Mouse (Mus musculus) MEL (cell line): ENCODE data around the gene Alppl2. TPM values are rescaled to one million over a fixed set of nuclear protein-coding genes. Genes with fewer than 3 reads are reported as not detected.
A peak's percentile ranks its signal among the peaks of the same experiment; 100 is the strongest.

Experiments used
- DNase-seq: peaks from one replicate; pipeline ENCODE4 v3.0.0; 2011; ENCODE audit warnings: low read depth, low spot score
- H3K27ac ChIP-seq: 2 replicates; pipeline ENCODE4 v1.5.1; 2012; ENCODE audit warnings: low read depth, mild to moderate bottlenecking, control low read depth, low read length, moderate library complexity; ENCODE audit not compliant: control insufficient read depth
- H3K27me3 ChIP-seq, 2 experiments: fragments of 150-350 bp in 1 of 2; sonication (generic) in 1 of 2; 2 replicates each; pipeline ENCODE4 v1.6.1; 2012; ENCODE audit warnings: low read length in 2 of 2, mild to moderate bottlenecking in 2 of 2, improper control_type of control experiment in 1 of 2, moderate library complexity in 1 of 2; ENCODE audit not compliant: insufficient read depth in 2 of 2, control insufficient read depth in 1 of 2
- H3K36me3 ChIP-seq, 2 experiments: 2 replicates each; pipeline ENCODE4 v1.6.1; 2012 to 2014; ENCODE audit warnings: low read length in 2 of 2, improper control_type of control experiment in 1 of 2, inconsistent platforms in 1 of 2, mild to moderate bottlenecking in 1 of 2; ENCODE audit not compliant: insufficient read depth in 2 of 2, control insufficient read depth in 1 of 2
- H3K4me1 ChIP-seq, 2 experiments: fragments of 150-350 bp in 1 of 2; sonication (generic) in 1 of 2; 2 replicates each; pipeline ENCODE4 v1.6.1; 2012; ENCODE audit warnings: low read length in 2 of 2, improper control_type of control experiment in 1 of 2, mild to moderate bottlenecking in 1 of 2; ENCODE audit not compliant: insufficient read depth in 2 of 2, control insufficient read depth in 1 of 2
- H3K4me3 ChIP-seq, 2 experiments: fragments of 150-350 bp in 1 of 2; sonication (generic) in 1 of 2; 2 replicates each; pipeline ENCODE4 v1.5.1; 2012; ENCODE audit warnings: low read depth in 2 of 2, low read length in 2 of 2, mild to moderate bottlenecking in 2 of 2, moderate library complexity in 2 of 2, control low read depth in 1 of 2, improper control_type of control experiment in 1 of 2; ENCODE audit not compliant: control insufficient read depth in 1 of 2, insufficient read depth in 1 of 2
- H3K79me2 ChIP-seq: 2 replicates; pipeline ENCODE4 v1.6.1; 2012; ENCODE audit warnings: mild to moderate bottlenecking, low read length, moderate library complexity; ENCODE audit not compliant: control insufficient read depth, poor library complexity, insufficient read depth
- H3K9ac ChIP-seq: 2 replicates; pipeline ENCODE4 v1.6.1; 2012; ENCODE audit warnings: low read depth, mild to moderate bottlenecking, control low read depth, low read length, moderate library complexity; ENCODE audit not compliant: control insufficient read depth, poor library complexity, severe bottlenecking
- H3K9me3 ChIP-seq: fragments of 150-350 bp; sonication (generic); replicated peaks from 2 replicates; pipeline ENCODE4 v1.6.1; 2012; ENCODE audit warnings: mild to moderate bottlenecking, low read length, improper control_type of control experiment, moderate library complexity; ENCODE audit not compliant: insufficient read depth
- CHD1 ChIP-seq: IDR thresholded peaks from 2 replicates; pipeline ENCODE4 v1.6.1; 2012; ENCODE audit warnings: low read depth, mild to moderate bottlenecking, inconsistent platforms, low read length, improper control_type of control experiment
- CTCF ChIP-seq, 3 experiments: IDR thresholded peaks in 2 of 3; conservative IDR thresholded peaks in 1 of 3; 2 replicates each; pipeline ENCODE4 v1.5.1; 2011 to 2012; ENCODE audit warnings: low read length in 3 of 3, low read depth in 2 of 3, mild to moderate bottlenecking in 2 of 3, improper control_type of control experiment in 1 of 3, inconsistent platforms in 1 of 3, mixed read lengths in 1 of 3, moderate library complexity in 1 of 3; ENCODE audit not compliant: control insufficient read depth in 1 of 3, insufficient read depth in 1 of 3, poor library complexity in 1 of 3, severe bottlenecking in 1 of 3
- E2F4 ChIP-seq: IDR thresholded peaks from 2 replicates; pipeline ENCODE4 v1.6.1; 2011; ENCODE audit warnings: low read depth, low read length, improper control_type of control experiment, borderline replicate concordance
- ELF1 ChIP-seq: IDR thresholded peaks from 2 replicates; pipeline ENCODE4 v1.6.1; 2014; ENCODE audit warnings: low read depth, mild to moderate bottlenecking, inconsistent platforms, low read length, improper control_type of control experiment, moderate library complexity
- GABPA ChIP-seq: IDR thresholded peaks from 2 replicates; pipeline ENCODE4 v1.6.1; 2012; ENCODE audit warnings: low read depth, mild to moderate bottlenecking, inconsistent platforms, low read length, improper control_type of control experiment, moderate library complexity
- GATA1 ChIP-seq: IDR thresholded peaks from 2 replicates; pipeline ENCODE4 v1.6.1; 2011; ENCODE audit warnings: low read depth, low read length, improper control_type of control experiment
- JUND ChIP-seq: IDR thresholded peaks from 2 replicates; pipeline ENCODE4 v1.6.1; 2011; ENCODE audit warnings: low read depth, mild to moderate bottlenecking, improper control_type of control experiment, low read length
- KAT2A ChIP-seq: conservative IDR thresholded peaks from 2 replicates; pipeline ENCODE4 v1.6.1; 2012; ENCODE audit warnings: low read depth, low read length, improper control_type of control experiment, inconsistent platforms
- MAZ ChIP-seq: IDR thresholded peaks from 2 replicates; pipeline ENCODE4 v1.6.1; 2012; ENCODE audit warnings: low read depth, mild to moderate bottlenecking, inconsistent platforms, low read length, improper control_type of control experiment
- MXI1 ChIP-seq: IDR thresholded peaks from 2 replicates; pipeline ENCODE4 v1.6.1; 2011; ENCODE audit warnings: mild to moderate bottlenecking, low read depth, low read length, improper control_type of control experiment
- MYC ChIP-seq: IDR thresholded peaks from 2 replicates; pipeline ENCODE4 v1.6.1; 2011; ENCODE audit warnings: low read depth, mild to moderate bottlenecking, low read length, improper control_type of control experiment, moderate library complexity
- NELFE ChIP-seq: IDR thresholded peaks from 2 replicates; pipeline ENCODE4 v1.6.1; 2011; ENCODE audit warnings: low read depth, low read length, improper control_type of control experiment
- NRF1 ChIP-seq: IDR thresholded peaks from 2 replicates; pipeline ENCODE4 v1.6.1; 2014; ENCODE audit warnings: low read depth, mild to moderate bottlenecking, inconsistent platforms, low read length, improper control_type of control experiment, moderate library complexity; ENCODE audit not compliant: poor library complexity, insufficient read depth, severe bottlenecking
- POLR2A ChIP-seq, 2 experiments: IDR thresholded peaks; 2 replicates each; pipeline ENCODE4 v1.6.1; 2011 to 2012; ENCODE audit warnings: low read length in 2 of 2, mild to moderate bottlenecking in 2 of 2, control low read depth in 1 of 2, improper control_type of control experiment in 1 of 2, low read depth in 1 of 2, moderate library complexity in 1 of 2; ENCODE audit not compliant: control insufficient read depth in 1 of 2, insufficient read depth in 1 of 2, poor library complexity in 1 of 2
- POLR2AphosphoS5 ChIP-seq: IDR thresholded peaks from 2 replicates; pipeline ENCODE4 v1.6.1; 2012; ENCODE audit warnings: low read depth, borderline replicate concordance, mild to moderate bottlenecking, inconsistent platforms, low read length, moderate library complexity, mixed read lengths
- RAD21 ChIP-seq: IDR thresholded peaks from 2 replicates; pipeline ENCODE4 v1.6.1; 2011; ENCODE audit warnings: mild to moderate bottlenecking, low read depth, low read length, improper control_type of control experiment
- RCOR1 ChIP-seq: IDR thresholded peaks from 2 replicates; pipeline ENCODE4 v1.6.1; 2012; ENCODE audit warnings: low read depth, mild to moderate bottlenecking, inconsistent platforms, low read length, improper control_type of control experiment
- SMC3 ChIP-seq: IDR thresholded peaks from 2 replicates; pipeline ENCODE4 v1.6.1; 2011; ENCODE audit warnings: low read depth, low read length, improper control_type of control experiment
- TBP ChIP-seq: IDR thresholded peaks from 2 replicates; pipeline ENCODE4 v1.8.0; 2011; ENCODE audit warnings: low read depth, low read length, improper control_type of control experiment
- TCF12 ChIP-seq: IDR thresholded peaks from 2 replicates; pipeline ENCODE4 v1.6.1; 2014; ENCODE audit warnings: low read depth, mild to moderate bottlenecking, inconsistent platforms, low read length, improper control_type of control experiment, moderate library complexity
- USF1 ChIP-seq: IDR thresholded peaks from 2 replicates; pipeline ENCODE4 v1.6.1; 2014; ENCODE audit warnings: low read depth, mild to moderate bottlenecking, inconsistent platforms, low read length, improper control_type of control experiment, moderate library complexity
- USF2 ChIP-seq, 2 experiments: IDR thresholded peaks; 2 replicates each; pipeline ENCODE4 v1.6.1; 2011 to 2012; ENCODE audit warnings: improper control_type of control experiment in 2 of 2, low read length in 2 of 2, borderline replicate concordance in 1 of 2, inconsistent platforms in 1 of 2, low read depth in 1 of 2, mild to moderate bottlenecking in 1 of 2; ENCODE audit not compliant: insufficient read depth in 1 of 2
- ZC3H11A ChIP-seq: IDR thresholded peaks from 2 replicates; pipeline ENCODE4 v1.6.1; 2012; ENCODE audit warnings: low read depth, mild to moderate bottlenecking, inconsistent platforms, low read length, improper control_type of control experiment
- polyA plus RNA-seq, 2 experiments: library from polyadenylated mRNA; stranded (reverse) in 1 of 2; unstranded in 1 of 2; fragments of >175 nt in 1 of 2; fragments of >200 nt in 1 of 2; gene quantifications; 2 replicates each; pipeline versions ENCODE4 v1.2.1 to v1.2.4; 2012; ENCODE audit warnings: low replicate concordance in 2 of 2, low read depth in 1 of 2; ENCODE audit not compliant: insufficient read length in 2 of 2, insufficient read depth in 1 of 2, missing spikeins in 1 of 2
- total RNA-seq: library from RNA; depleted of rRNA; stranded (reverse); fragments of 300-350 nt; gene quantifications from 2 replicates; pipeline ENCODE4 v1.2.3, GENCODE M21; 2012

The Alppl2 gene
- total and polyA plus RNA-seq, 3 experiments, result not detected

- TF ChIP-seq JUND, result no peak
- TF ChIP-seq CHD1, result no peak
- TF ChIP-seq ZC3H11A, result no peak
- no peak for TF ChIP-seq USF1
- TF ChIP-seq TBP, result no peak
- TF ChIP-seq ELF1, result no peak
- TF ChIP-seq MYC, result no peak
- no peak for TF ChIP-seq POLR2AphosphoS5
- TF ChIP-seq USF2 (IDR thresholded peaks at IDR 0.05; ENCODE audit: borderline replicate concordance in 1 of 2, insufficient read depth in 1 of 2, low read depth in 1 of 2, low read length in 2 of 2), result no peak
- TF ChIP-seq POLR2A (IDR thresholded peaks at IDR 0.05; ENCODE audit: control insufficient read depth in 1 of 2, insufficient read depth in 1 of 2, low read depth in 1 of 2, low read length in 2 of 2, poor library complexity in 1 of 2), result no peak
- no peak for TF ChIP-seq MXI1
- no peak for TF ChIP-seq SMC3
- TF ChIP-seq GATA1, result no peak
- TF ChIP-seq KAT2A, result no peak
- TF ChIP-seq GABPA, result no peak
- TF ChIP-seq TCF12, result no peak
- TF ChIP-seq NRF1, result no peak
- no peak for TF ChIP-seq RCOR1
- Histone ChIP-seq H3K27me3 (no peaks in the 10 kb centered on the region), H3K36me3 (no peaks in the 10 kb centered on the region), H3K4me3 (no peak overlapping the region), H3K27ac (no peak overlapping the region), H3K9me3 (no peaks in the 10 kb centered on the region), H3K9ac (no peak overlapping the region), H3K4me1 (peaks cover 0 to 7% of the 10 kb centered on the region in 2 experiments; a peak in 2 of 4 replicates), H3K79me2 (no peaks in the 10 kb centered on the region)
- no peak for DNase-seq
Measured at GRCm38 (mm10) chr1:87073776-87074175, 16.0 kb downstream of the Alppl2 start.

DNA sequence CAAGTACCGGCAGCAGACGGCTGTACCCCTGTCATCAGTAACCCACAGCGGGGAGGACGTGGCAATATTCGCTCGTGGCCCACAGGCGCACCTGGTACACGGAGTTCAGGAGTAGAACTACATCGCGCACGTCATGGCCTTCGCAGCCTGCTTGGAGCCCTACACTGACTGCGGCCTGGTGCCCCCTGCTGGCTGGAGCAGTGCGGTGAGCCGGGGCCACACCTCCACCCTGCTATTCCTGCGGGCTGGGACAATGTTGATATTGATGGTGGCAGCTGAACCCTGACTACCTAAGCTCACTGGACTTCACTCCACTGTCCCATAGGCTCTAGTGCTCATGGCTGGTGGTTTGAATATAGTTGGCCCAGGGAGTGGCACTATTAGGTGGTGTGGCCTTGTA is 19.0 kb downstream of the Alppl2 start:
- Histone ChIP-seq H3K36me3 (no peaks in the 10 kb centered on the region), H3K4me1 (peaks cover 0 to 7% of the 10 kb centered on the region in 2 experiments; a peak in 2 of 4 replicates), H3K9ac (peak overlapping the region; percentile 41; the same call in 1 of the 2 replicates), H3K27ac (no peak overlapping the region), H3K9me3 (no peaks in the 10 kb centered on the region), H3K4me3 (no peak overlapping the region), H3K79me2 (no peaks in the 10 kb centered on the region), H3K27me3 (no peaks in the 10 kb centered on the region)
- DNase-seq, result peak; percentile 82
- TF ChIP-seq GATA1 (no peak), NELFE (no peak), RAD21 (peak; percentile 65), CTCF (IDR thresholded peaks at IDR 0.05 in 2 of 3, conservative IDR thresholded peaks at IDR 0.05 in 1 of 3; ENCODE audit: control insufficient read depth in 1 of 3, insufficient read depth in 1 of 3, low read depth in 2 of 3, low read length in 3 of 3, poor library complexity in 1 of 3, severe bottlenecking in 1 of 3) (peak; percentile 82 to 96 (median 86)), MXI1 (0 out of 2 replicates have a peak, but pooled peaks have one; percentile 29), E2F4 (no peak), ZC3H11A (peak; percentile 66), SMC3 (peak; percentile 83), JUND (no peak), MAZ (0 out of 2 replicates have a peak, but pooled peaks have one; percentile 45)
